In genomic region chr7:101348312-101348711, GRCm38 (mm10) we compare ENCODE assay signal across 8 mouse cellular contexts. TPM values are rescaled to one million over a fixed set of nuclear protein-coding genes. Genes with fewer than 3 reads are reported as not detected.
DNase-seq lines count a peak whose midpoint lies in the region; ATAC-seq and TF ChIP-seq lines count a peak whose summit lies in the region.

No protein-coding gene starts in this region.

- intact Hi-C loops in heart, postnatal 14 days (cut with DNase I): no loop called here

- no peak for TF ChIP-seq POLR2A in kidney, adult 2 months (IDR thresholded peaks at IDR 0.05; ENCODE audit: low read depth, low read length)

- no peaks in the 10 kb centered on the region for H3K9me3 ChIP-seq in heart, embryonic 15.5 days (replicated peaks)
- no peaks in the 10 kb centered on the region for H3K9me3 ChIP-seq in midbrain, embryonic 13.5 days

- peak overlapping the region; percentile 63 for H3K4me3 ChIP-seq in heart, embryonic 15.5 days
- H3K4me3 ChIP-seq in kidney, adult 2 months (ENCODE audit: insufficient read depth, low read depth, low read length): peak overlapping the region; percentile 70
- H3K4me3 ChIP-seq in midbrain, embryonic 13.5 days (replicated peaks): peak overlapping the region; percentile 53

- peak overlapping the region; percentile 95 for H3K4me2 ChIP-seq in heart, embryonic 15.5 days
- H3K4me2 ChIP-seq in midbrain, embryonic 13.5 days (replicated peaks): peak overlapping the region; percentile 92

- DNase-seq in heart, postnatal 14 days: no peak
- DNase-seq in embryo, embryonic 10.5 days (ENCODE audit: low spot score): peak; percentile 37
- DNase-seq in kidney, adult 2 months: peak; percentile 63
- DNase-seq in gastrocnemius, adult 18-20 months (ENCODE audit: low spot score): no peak
- DNase-seq in cerebellum, adult 11-12 months: no peak
- DNase-seq in urinary bladder, postnatal 14 days (ENCODE audit: low spot score): no peak

- H3K36me3 ChIP-seq in heart, embryonic 15.5 days: no peaks in the 10 kb centered on the region
- no peaks in the 10 kb centered on the region for H3K36me3 ChIP-seq in kidney, adult 2 months (ENCODE audit: control insufficient read depth, insufficient read depth, low read length)
- H3K36me3 ChIP-seq in midbrain, embryonic 13.5 days: no peaks in the 10 kb centered on the region

- H3K27ac ChIP-seq in heart, embryonic 15.5 days: no peak overlapping the region
- H3K27ac ChIP-seq in kidney, adult 2 months (ENCODE audit: insufficient read depth, low read depth, low read length): peak overlapping the region; percentile 11; the same call in 1 of the 2 replicates
- no peak overlapping the region for H3K27ac ChIP-seq in midbrain, embryonic 13.5 days

- no peak for TF ChIP-seq CTCF in kidney, adult 2 months (conservative IDR thresholded peaks at IDR 0.05; ENCODE audit: insufficient read depth, insufficient read length, low read depth, low read length)

- H3K4me1 ChIP-seq in heart, embryonic 15.5 days (replicated peaks): peaks cover 50% of the 10 kb centered on the region
- peaks cover 3% of the 10 kb centered on the region; the same call in 1 of the 2 replicates for H3K4me1 ChIP-seq in kidney, adult 2 months (ENCODE audit: control insufficient read depth, insufficient read depth, low read length)
- peaks cover 13% of the 10 kb centered on the region for H3K4me1 ChIP-seq in midbrain, embryonic 13.5 days (replicated peaks)

- H3K27me3 ChIP-seq in heart, embryonic 15.5 days: peaks cover 30% of the 10 kb centered on the region
- H3K27me3 ChIP-seq in kidney, adult 2 months (replicated peaks; ENCODE audit: control insufficient read depth, insufficient read depth, low read length): no peaks in the 10 kb centered on the region
- H3K27me3 ChIP-seq in midbrain, embryonic 13.5 days: peaks cover 12% of the 10 kb centered on the region

- ATAC-seq in heart, embryonic 15.5 days (replicated peaks; ENCODE audit: insufficient number of reproducible peaks, insufficient read depth, low FRiP score, low read depth): no peak
- ATAC-seq in midbrain, embryonic 13.5 days: peak; percentile 21; the same call in 1 of the 2 replicates

- peak overlapping the region; percentile 63 for H3K9ac ChIP-seq in heart, embryonic 15.5 days
- peak overlapping the region; percentile 64 for H3K9ac ChIP-seq in midbrain, embryonic 13.5 days (replicated peaks)

- 4% methylated on average over 13 of the region's 13 CpGs for WGBS in heart, embryonic 15.5 days
- 3% methylated on average over 13 of the region's 13 CpGs for WGBS in kidney, adult 2 months
- 7% methylated on average over 13 of the region's 13 CpGs for WGBS in midbrain, embryonic 13.5 days

RNA-seq across cellular contexts. Expression of gene Arap1, which starts 0.4 kb away (rescaled TPM):
- 23.5 and 38.4 TPM in 2 replicates for polyA plus RNA-seq in heart, embryonic 15.5 days (2015; fragmentation: Nextera tagmentation; extraction: Ambion mirVana)
- total RNA-seq in heart, postnatal 14 days (2021): 10 to 100 TPM; 38.6 to 41.8 TPM
- 68.7 and 69.7 TPM in 2 replicates for polyA plus RNA-seq in kidney, adult 2 months (2012; rRNA removed)
- polyA plus RNA-seq in midbrain, embryonic 13.5 days (2015; fragmentation: Nextera tagmentation; extraction: Ambion mirVana): 6.2 and 7.8 TPM in 2 replicates
- 10 to 100 TPM; 18.6 to 21.4 TPM for total RNA-seq in gastrocnemius, adult 18-20 months (2021)

RNA-seq across cellular contexts. Expression of gene Stard10, which starts 31.4 kb away (rescaled TPM):
- 25.0 and 32.9 TPM in 2 replicates for polyA plus RNA-seq in heart, embryonic 15.5 days (2015; fragmentation: Nextera tagmentation; extraction: Ambion mirVana)
- 10 to 100 TPM; 17.0 to 40.3 TPM for total RNA-seq in heart, postnatal 14 days (2021)
- polyA plus RNA-seq in kidney, adult 2 months (2012; rRNA removed): 467 and 503 TPM in 2 replicates
- 4.4 and 6.8 TPM in 2 replicates for polyA plus RNA-seq in midbrain, embryonic 13.5 days (2015; fragmentation: Nextera tagmentation; extraction: Ambion mirVana)
- 10 to 100 TPM; 40.4 to 41.1 TPM for total RNA-seq in gastrocnemius, adult 18-20 months (2021)

RNA-seq across cellular contexts. Expression of gene Atg16l2, which starts 46.3 kb away (rescaled TPM):
- polyA plus RNA-seq in heart, embryonic 15.5 days (2015; fragmentation: Nextera tagmentation; extraction: Ambion mirVana): 28.1 and 30.5 TPM in 2 replicates
- total RNA-seq in heart, postnatal 14 days (2021): 10 to 100 TPM; 12.4 to 13.5 TPM
- polyA plus RNA-seq in kidney, adult 2 months (2012; rRNA removed): 12.3 and 19.4 TPM in 2 replicates
- polyA plus RNA-seq in midbrain, embryonic 13.5 days (2015; fragmentation: Nextera tagmentation; extraction: Ambion mirVana): 16.8 and 20.8 TPM in 2 replicates
- 1 to 10 TPM; 6.5 to 8.9 TPM for total RNA-seq in gastrocnemius, adult 18-20 months (2021)

Comparison
In these comparisons a context has a peak if more than half of its experiments do, and no peak if none do; other contexts are left out.
1. DNase-seq: peak in embryo, embryonic 10.5 days (single experiment) and kidney, adult 2 months (single experiment); none in heart, postnatal 14 days (0 of 2), gastrocnemius, adult 18-20 months (single experiment), cerebellum, adult 11-12 months (single experiment) and urinary bladder, postnatal 14 days (single experiment).
2. RNA of gene Stard10, which starts 31.4 kb away (polyA plus RNA-seq): 467 to 503 TPM in kidney, adult 2 months; 25.0 to 32.9 TPM in heart, embryonic 15.5 days and 4.4 to 6.8 TPM in midbrain, embryonic 13.5 days; every median in the first group is over 10 times any median in the second.
3. Peak in every context shown above with its lines, with median percentiles within 50 percentile points of each other: H3K4me3 ChIP-seq.